Mouse (Mus musculus) intestine, embryonic 15.5 days (tissue): ENCODE data around the gene Stk38. TPM values are rescaled to one million over a fixed set of nuclear protein-coding genes. Genes with fewer than 3 reads are reported as not detected.
"Not testable (repeated sequence)": the region's sequence is repeated elsewhere in the genome, so short reads cannot be mapped to it uniquely, and the experiment has no call there.

Experiments used
- ATAC-seq: fragments of 200-750 bp; cut with Nextera tagmentation; 2 replicates; pipeline ENCODE4 v1.8.0; 2017; ENCODE audit warnings: moderate TSS enrichment, moderate library complexity
- H3K27ac ChIP-seq: fragments of 300-500 bp; sonication (generic); 2 replicates; pipeline ENCODE4 v1.5.1; 2015; ENCODE audit warnings: mild to moderate bottlenecking, inconsistent platforms
- H3K27me3 ChIP-seq: fragments of 300-500 bp; sonication (generic); replicated peaks from 2 replicates; pipeline ENCODE4 v1.6.1; 2015; ENCODE audit warnings: inconsistent platforms
- H3K36me3 ChIP-seq: fragments of 300-500 bp; sonication (generic); 2 replicates; pipeline ENCODE4 v1.6.1; 2015; ENCODE audit warnings: inconsistent platforms
- H3K4me1 ChIP-seq: fragments of 300-500 bp; sonication (generic); replicated peaks from 2 replicates; pipeline ENCODE4 v1.6.1; 2015; ENCODE audit warnings: inconsistent platforms
- H3K4me2 ChIP-seq: fragments of 300-500 bp; sonication (generic); replicated peaks from 2 replicates; pipeline ENCODE4 v1.6.1; 2015; ENCODE audit warnings: mild to moderate bottlenecking, inconsistent platforms
- H3K4me3 ChIP-seq: fragments of 300-500 bp; sonication (generic); replicated peaks from 2 replicates; pipeline ENCODE4 v1.5.1; 2015; ENCODE audit warnings: inconsistent platforms
- H3K9ac ChIP-seq: fragments of 300-500 bp; sonication (generic); 2 replicates; pipeline ENCODE4 v1.6.1; 2015; ENCODE audit warnings: inconsistent platforms
- H3K9me3 ChIP-seq: fragments of 300-500 bp; sonication (generic); 2 replicates; pipeline ENCODE4 v1.6.1; 2016; ENCODE audit warnings: inconsistent platforms
- WGBS: fragments of 180-500 bp; shearing (Covaris S2); methylation state at CpG from one replicate; pipeline ENCODE4 v1.1.7; 2015; 5-methylcytosine and 5-hydroxymethylcytosine counted together
- polyA plus RNA-seq: library from polyadenylated mRNA; unstranded; fragments of >200 nt; fragmentation: Nextera tagmentation; extraction: Ambion mirVana; gene quantifications from 2 replicates; pipeline ENCODE4 v1.2.1, GENCODE M21; 2015

Gene Stk38
- polyA plus RNA-seq, 1 experiment from 2014 or later = 90.7 TPM

DNA sequence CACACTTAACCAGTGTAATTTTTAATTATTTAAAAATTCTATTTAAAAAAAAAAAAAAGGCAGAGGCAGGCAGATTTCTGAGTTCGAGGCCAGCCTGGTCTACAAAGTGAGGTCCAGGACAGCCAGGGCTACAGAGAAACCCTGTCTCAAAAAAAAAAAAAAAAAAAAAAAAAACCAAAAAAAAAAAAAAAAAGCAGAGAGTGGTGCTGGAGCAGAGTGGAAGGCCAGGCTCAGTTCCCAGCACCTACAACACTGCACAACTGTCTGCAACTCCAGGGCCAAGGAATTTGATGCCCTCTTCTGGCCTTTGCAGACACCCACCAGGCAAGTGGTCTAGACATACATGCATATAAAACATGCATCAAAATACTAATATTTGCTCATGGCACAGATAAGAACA, 14.8 kb downstream of the Stk38 start:
- not testable (repeated sequence) for H3K27ac ChIP-seq, H3K4me2 ChIP-seq, H3K9ac ChIP-seq, H3K4me1 ChIP-seq, H3K9me3 ChIP-seq, H3K27me3 ChIP-seq, H3K4me3 ChIP-seq, ATAC-seq
- WGBS = 100% methylated on average over 1 of the region's 1 CpGs
- H3K36me3 ChIP-seq = peaks cover 16% of the 10 kb centered on the region

- Histone ChIP-seq H3K4me1 (no peaks in the 10 kb centered on the region), H3K27me3 (no peaks in the 10 kb centered on the region), H3K9me3 (no peaks in the 10 kb centered on the region), H3K27ac (no peak overlapping the region), H3K9ac (no peak overlapping the region), H3K4me3 (no peak overlapping the region), H3K4me2 (no peak overlapping the region), H3K36me3 (peaks cover 18% of the 10 kb centered on the region)
- 54% methylated on average over 7 of the region's 7 CpGs for WGBS
- ATAC-seq = no peak
These were observed 15.7 kb downstream of the Stk38 start for GRCm38 (mm10) chr17:28992105-28992504.

DNA sequence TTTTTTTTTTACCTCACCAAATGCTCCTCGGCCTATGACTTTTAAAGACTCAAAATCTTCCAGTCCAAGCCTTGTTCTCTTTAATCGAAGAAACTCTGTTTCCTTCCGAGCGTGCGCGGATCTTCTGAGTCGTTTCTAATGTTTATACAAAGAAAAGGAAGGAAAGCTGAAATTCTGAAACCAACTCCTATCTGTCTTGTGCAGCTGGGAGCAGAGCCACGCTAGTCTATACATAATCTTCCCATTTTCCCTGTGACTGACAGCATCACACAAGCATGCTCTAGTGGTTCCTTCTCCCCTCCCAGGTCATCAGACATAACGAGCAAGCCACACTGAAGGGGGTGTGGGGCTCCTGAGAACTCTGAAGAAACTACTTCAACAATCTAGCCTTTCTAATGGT, 16.5 kb downstream of the Stk38 start:
- Histone ChIP-seq H3K27me3 (no peaks in the 10 kb centered on the region), H3K36me3 (peaks cover 22% of the 10 kb centered on the region), H3K4me2 (no peak overlapping the region), H3K27ac (no peak overlapping the region), H3K4me1 (no peaks in the 10 kb centered on the region), H3K9me3 (no peaks in the 10 kb centered on the region), H3K9ac (no peak overlapping the region), H3K4me3 (no peak overlapping the region)
- 66% methylated on average over 9 of the region's 9 CpGs for WGBS
- ATAC-seq = no peak

DNA sequence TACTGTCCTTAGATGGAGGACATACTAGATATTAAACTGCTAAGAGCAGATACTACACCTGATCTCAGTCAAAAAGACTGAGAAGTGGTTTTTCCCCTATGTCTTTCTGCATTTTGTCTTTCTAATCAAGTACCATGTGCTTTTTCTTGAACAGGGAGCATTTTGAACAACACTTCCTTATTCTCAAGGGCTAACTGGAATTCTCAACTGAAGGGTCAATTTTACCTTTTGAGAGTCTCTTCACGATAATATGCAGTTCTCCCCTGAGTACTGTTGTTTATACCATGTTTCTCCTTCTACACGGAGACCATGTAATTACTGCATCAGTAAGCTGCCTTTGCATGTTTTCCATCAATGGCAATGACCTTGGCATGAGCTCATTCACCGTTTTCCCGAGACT, 17.7 kb downstream of the Stk38 start:
- no peak overlapping the region for H3K27ac ChIP-seq
- peaks cover 24% of the 10 kb centered on the region for H3K36me3 ChIP-seq
- no peaks in the 10 kb centered on the region for H3K27me3 ChIP-seq
- H3K9me3 ChIP-seq = no peaks in the 10 kb centered on the region
- 72% methylated on average over 4 of the region's 4 CpGs for WGBS
- no peak overlapping the region for H3K4me2 ChIP-seq
- H3K9ac ChIP-seq = no peak overlapping the region
- no peaks in the 10 kb centered on the region for H3K4me1 ChIP-seq
- H3K4me3 ChIP-seq = no peak overlapping the region
- no peak for ATAC-seq

- Histone ChIP-seq H3K9ac (no peak overlapping the region), H3K4me2 (no peak overlapping the region), H3K36me3 (peaks cover 24% of the 10 kb centered on the region), H3K4me1 (no peaks in the 10 kb centered on the region), H3K27ac (no peak overlapping the region), H3K4me3 (no peak overlapping the region), H3K27me3 (no peaks in the 10 kb centered on the region), H3K9me3 (no peaks in the 10 kb centered on the region)
- 85% methylated on average over 3 of the region's 3 CpGs for WGBS
- ATAC-seq = no peak
These were observed 18.8 kb downstream of the Stk38 start for GRCm38 (mm10) chr17:28988996-28989395.

GRCm38 (mm10) chr17:28988291-28988690, 19.5 kb downstream of the Stk38 start:
- no peak for ATAC-seq
- H3K9ac ChIP-seq = no peak overlapping the region
- no peak overlapping the region for H3K27ac ChIP-seq
- WGBS = 60% methylated on average over 4 of the region's 4 CpGs
- no peaks in the 10 kb centered on the region for H3K4me1 ChIP-seq
- peaks cover 24% of the 10 kb centered on the region for H3K36me3 ChIP-seq
- H3K4me3 ChIP-seq = no peak overlapping the region
- no peaks in the 10 kb centered on the region for H3K9me3 ChIP-seq
- no peaks in the 10 kb centered on the region for H3K27me3 ChIP-seq
- no peak overlapping the region for H3K4me2 ChIP-seq

DNA sequence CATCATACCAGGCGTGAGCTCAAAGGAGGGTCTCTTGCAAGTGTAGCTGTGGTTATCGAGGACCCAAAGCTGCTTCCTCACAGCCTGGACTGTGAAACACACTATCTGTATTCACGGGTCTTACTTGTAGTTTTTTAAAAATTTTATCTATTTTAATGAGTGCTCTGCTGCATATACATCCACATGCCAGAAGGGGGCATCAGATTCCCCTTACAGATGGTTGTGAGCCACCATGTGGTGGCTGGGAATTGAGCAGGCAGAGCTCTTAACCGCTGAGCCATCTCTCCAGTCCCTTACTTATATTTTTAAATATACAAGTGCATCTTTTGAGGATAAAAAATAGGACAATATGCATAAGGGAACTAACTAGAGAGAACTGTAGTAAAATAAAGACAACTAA, 20.1 kb downstream of the Stk38 start:
- WGBS = 68% methylated on average over 4 of the region's 4 CpGs
- Histone ChIP-seq H3K9me3 (no peaks in the 10 kb centered on the region), H3K27ac (no peak overlapping the region), H3K9ac (no peak overlapping the region), H3K4me3 (no peak overlapping the region), H3K27me3 (no peaks in the 10 kb centered on the region), H3K4me2 (no peak overlapping the region), H3K4me1 (no peaks in the 10 kb centered on the region), H3K36me3 (peaks cover 27% of the 10 kb centered on the region)
- ATAC-seq = no peak

- ATAC-seq = no peak
- Histone ChIP-seq H3K9me3 (no peaks in the 10 kb centered on the region), H3K4me3 (no peak overlapping the region), H3K27ac (no peak overlapping the region), H3K4me1 (no peaks in the 10 kb centered on the region), H3K27me3 (no peaks in the 10 kb centered on the region), H3K9ac (no peak overlapping the region), H3K4me2 (no peak overlapping the region), H3K36me3 (peaks cover 27% of the 10 kb centered on the region)
These were observed 21.0 kb downstream of the Stk38 start for GRCm38 (mm10) chr17:28986833-28987232.

DNA sequence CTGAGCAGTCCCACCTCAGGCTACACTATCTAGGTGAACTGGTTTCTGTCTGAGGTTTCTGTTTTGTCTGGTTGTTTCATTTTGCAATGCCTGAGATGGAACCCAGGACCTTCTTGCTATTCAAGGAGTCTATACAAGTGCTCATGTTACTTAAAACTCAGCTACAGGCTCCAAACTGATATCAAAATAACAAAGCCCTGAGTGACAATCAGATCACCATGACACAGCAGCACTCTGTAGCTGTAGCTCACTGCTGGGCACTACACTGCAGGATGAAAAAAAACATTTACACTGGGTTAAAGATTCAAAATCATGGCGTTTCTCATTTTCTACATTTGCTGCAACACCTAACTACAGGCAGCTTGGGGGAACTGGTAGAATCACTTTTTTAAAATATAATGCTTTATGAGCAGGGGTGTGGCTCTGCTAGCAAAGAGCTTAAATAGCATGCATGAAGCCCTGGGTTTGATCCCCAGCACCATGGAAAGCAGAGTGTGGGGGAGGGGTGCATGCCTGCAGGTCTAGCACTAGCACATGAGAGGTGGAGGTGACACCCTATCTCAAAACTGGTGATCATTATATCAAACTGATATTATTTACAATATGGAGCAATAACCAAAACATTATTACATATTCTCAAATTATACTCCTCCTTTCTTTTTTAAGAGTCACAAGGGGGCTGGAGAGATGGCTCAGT, 22.9 kb downstream of the Stk38 start:
- no peaks in the 10 kb centered on the region for H3K4me1 ChIP-seq
- no peak overlapping the region for H3K9ac ChIP-seq
- H3K36me3 ChIP-seq = peaks cover 35% of the 10 kb centered on the region
- ATAC-seq = no peak
- H3K4me3 ChIP-seq = no peak overlapping the region
- 90% methylated on average over 1 of the region's 1 CpGs for WGBS
- no peak overlapping the region for H3K4me2 ChIP-seq
- H3K27ac ChIP-seq = no peak overlapping the region
- H3K9me3 ChIP-seq = no peaks in the 10 kb centered on the region
- H3K27me3 ChIP-seq = no peaks in the 10 kb centered on the region

GRCm38 (mm10) chr17:28982591-28982990, 25.2 kb downstream of the Stk38 start:
- H3K4me3 ChIP-seq = no peak overlapping the region
- H3K36me3 ChIP-seq = peaks cover 44% of the 10 kb centered on the region
- no peak overlapping the region for H3K9ac ChIP-seq
- no peaks in the 10 kb centered on the region for H3K4me1 ChIP-seq
- H3K9me3 ChIP-seq = no peaks in the 10 kb centered on the region
- H3K27ac ChIP-seq = no peak overlapping the region
- 18% methylated on average over 4 of the region's 4 CpGs for WGBS
- no peak overlapping the region for H3K4me2 ChIP-seq
- ATAC-seq = no peak
- H3K27me3 ChIP-seq = no peaks in the 10 kb centered on the region

DNA sequence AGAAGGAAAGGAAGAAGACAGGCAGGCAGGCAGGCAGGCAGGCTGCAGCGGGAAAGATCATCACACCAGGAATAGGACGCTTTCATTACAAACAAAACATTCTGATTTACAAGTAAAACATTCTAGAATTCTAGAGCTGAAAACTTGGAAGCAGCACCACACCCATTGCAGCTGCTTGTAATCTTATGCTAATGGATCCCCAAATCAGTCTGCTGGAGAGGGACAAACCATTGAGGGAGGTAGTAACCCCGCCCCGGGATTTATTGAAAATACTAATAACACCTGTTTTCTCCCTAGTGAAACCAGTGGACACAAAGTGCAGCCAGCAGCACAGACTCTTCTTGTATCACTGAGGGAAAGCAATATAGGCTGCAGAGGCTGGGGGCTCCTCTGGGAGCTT, 26.7 kb downstream of the Stk38 start:
- H3K4me1 ChIP-seq = no peaks in the 10 kb centered on the region
- 79% methylated on average over 4 of the region's 4 CpGs for WGBS
- no peaks in the 10 kb centered on the region for H3K9me3 ChIP-seq
- no peak overlapping the region for H3K4me2 ChIP-seq
- no peak overlapping the region for H3K4me3 ChIP-seq
- ATAC-seq = no peak
- no peak overlapping the region for H3K9ac ChIP-seq
- H3K36me3 ChIP-seq = peaks cover 30% of the 10 kb centered on the region
- no peak overlapping the region for H3K27ac ChIP-seq
- H3K27me3 ChIP-seq = no peaks in the 10 kb centered on the region

GRCm38 (mm10) chr17:28979091-28979490, 28.7 kb downstream of the Stk38 start:
- Histone ChIP-seq H3K27ac (no peak overlapping the region), H3K27me3 (no peaks in the 10 kb centered on the region), H3K9ac (no peak overlapping the region), H3K4me1 (no peaks in the 10 kb centered on the region), H3K9me3 (no peaks in the 10 kb centered on the region), H3K4me3 (no peak overlapping the region), H3K36me3 (peaks cover 34% of the 10 kb centered on the region), H3K4me2 (no peak overlapping the region)
- 94% methylated on average over 4 of the region's 4 CpGs for WGBS
- ATAC-seq = no peak

DNA sequence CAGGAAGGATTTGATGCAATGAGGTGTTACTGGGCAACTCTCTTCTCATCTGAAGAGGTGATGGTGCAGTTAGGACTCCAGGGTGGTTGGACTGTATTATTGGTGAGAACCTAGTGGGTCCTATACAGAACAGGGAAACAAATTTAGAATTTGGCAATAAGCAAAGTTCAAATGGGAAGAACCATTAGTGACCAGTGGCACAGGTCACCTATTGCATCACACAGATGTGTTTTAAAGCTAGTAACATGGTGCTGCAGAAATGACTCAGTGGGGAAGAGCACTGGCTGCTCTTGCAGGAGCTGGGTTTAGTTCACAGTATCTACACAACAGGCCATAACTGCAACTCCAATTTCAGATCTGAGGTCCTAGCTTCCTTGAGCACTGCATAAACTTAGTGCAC, 37.7 kb downstream of the Stk38 start:
- H3K9ac ChIP-seq = no peak overlapping the region
- peaks cover 39% of the 10 kb centered on the region for H3K36me3 ChIP-seq
- no peak overlapping the region for H3K27ac ChIP-seq
- H3K4me2 ChIP-seq = no peak overlapping the region
- H3K9me3 ChIP-seq = no peaks in the 10 kb centered on the region
- ATAC-seq = no peak
- H3K4me1 ChIP-seq = no peaks in the 10 kb centered on the region
- H3K27me3 ChIP-seq = no peaks in the 10 kb centered on the region
- no peak overlapping the region for H3K4me3 ChIP-seq
